29 mouse cellular contexts compared by ENCODE assay signal in genomic region chr13:52589043-52589442, GRCm38 (mm10). TPM values are rescaled to one million over a fixed set of nuclear protein-coding genes. Genes with fewer than 3 reads are reported as not detected.
A peak's percentile ranks its signal among the peaks of the same experiment; 100 is the strongest.
DNase-seq lines count a peak whose midpoint lies in the region; ATAC-seq and TF ChIP-seq lines count a peak whose summit lies in the region.
"Had no signal": no experiment of that assay in that cellular context is flagged by ENCODE, and none has a peak within 500 bp of the region (broad histone marks: within the 10 kb centered on the region; RNA-seq: fewer than 3 reads in every experiment).

No protein-coding gene starts in this region.

- H3K27me3 ChIP-seq in CH12.LX (replicated peaks), result no peaks in the 10 kb centered on the region
- H3K27me3 ChIP-seq in kidney, embryonic 14.5 days (ENCODE audit: control insufficient read depth, insufficient read depth, low read length), result no peaks in the 10 kb centered on the region
- H3K27me3 ChIP-seq: heart, embryonic 12.5 days; heart, embryonic 15.5 days had no signal

- peaks cover 15 to 29% of the 10 kb centered on the region in 2 experiments for H3K4me1 ChIP-seq in CH12.LX (ENCODE audit: control insufficient read depth in 1 of 2, insufficient read depth in 2 of 2)
- H3K4me1 ChIP-seq in kidney, embryonic 14.5 days (ENCODE audit: control insufficient read depth, insufficient read depth, low read length), result 0 out of 2 replicates have a peak, but pooled peaks cover 2% of the 10 kb centered on the region
- H3K4me1 ChIP-seq: embryonic facial prominence, embryonic 13.5 days; forebrain, embryonic 12.5 days; forebrain, embryonic 15.5 days; heart, embryonic 15.5 days had no signal

- DNase-seq in CH12.LX (ENCODE audit: extremely low read depth) (no peak), R1 (ENCODE audit: low read depth, low spot score) (peak; percentile 42)
- no peak for DNase-seq in kidney, postnatal 25 days
- DNase-seq in cerebellum, postnatal 10 days, result no peak
- DNase-seq in yolk sac, embryonic 10.5 days (ENCODE audit: low spot score), result no peak
- DNase-seq: adrenal gland, adult 8-10 months; adrenal gland, postnatal 25 days; cerebellum, adult 18-20 months; cerebellum, adult 9-10 months; cerebellum, postnatal 25 days; embryo, embryonic 11 days; gastrocnemius, postnatal 36 days; heart, adult 18-20 months; heart, postnatal 10 days; heart, postnatal 4 days had no signal

- H3K9ac ChIP-seq in CH12.LX (ENCODE audit: insufficient read depth, low read depth), result peak overlapping the region; percentile 71
- no peak overlapping the region for H3K9ac ChIP-seq in kidney, embryonic 14.5 days (ENCODE audit: low read depth, low read length)
- H3K9ac ChIP-seq: embryonic facial prominence, embryonic 13.5 days; forebrain, embryonic 12.5 days; forebrain, embryonic 15.5 days; heart, embryonic 12.5 days; heart, embryonic 15.5 days; hindbrain, embryonic 14.5 days had no signal

- H3K79me2 ChIP-seq in CH12.LX (replicated peaks; ENCODE audit: control insufficient read depth, extremely low read depth, insufficient read depth, poor library complexity, severe bottlenecking), result peaks cover 86% of the 10 kb centered on the region

- no peak for TF ChIP-seq POLR2A in CH12.LX (IDR thresholded peaks at IDR 0.05; ENCODE audit: low read depth, low read length)

- H3K9me3 ChIP-seq in CH12.LX (replicated peaks; ENCODE audit: low read length), result peaks cover 14% of the 10 kb centered on the region
- H3K9me3 ChIP-seq in kidney, embryonic 14.5 days (ENCODE audit: control insufficient read depth, low read length), result 0 out of 2 replicates have a peak, but pooled peaks cover 2% of the 10 kb centered on the region
- H3K9me3 ChIP-seq: embryonic facial prominence, embryonic 10.5 days; embryonic facial prominence, embryonic 13.5 days; forebrain, embryonic 12.5 days; forebrain, embryonic 15.5 days; heart, embryonic 15.5 days had no signal

- TF ChIP-seq CTCF in CH12.LX (conservative IDR thresholded peaks at IDR 0.05 in 1 of 2, IDR thresholded peaks at IDR 0.05 in 1 of 2; ENCODE audit: low read depth in 2 of 2, low read length in 2 of 2), result no peak

- no peak for TF ChIP-seq EP300 in CH12.LX (IDR thresholded peaks at IDR 0.05; ENCODE audit: low read length)

- H3K27ac ChIP-seq in CH12.LX (ENCODE audit: insufficient read depth, low read depth), result peak overlapping the region; percentile 60
- no peak overlapping the region for H3K27ac ChIP-seq in kidney, embryonic 14.5 days (ENCODE audit: low read depth, low read length)
- H3K27ac ChIP-seq: embryonic facial prominence, embryonic 10.5 days; embryonic facial prominence, embryonic 13.5 days; forebrain, embryonic 12.5 days; forebrain, embryonic 15.5 days; heart, embryonic 15.5 days; hindbrain, embryonic 14.5 days; hindbrain, postnatal 0 days had no signal

- dilution Hi-C loops in CH12.LX (cut with MboI; ENCODE audit: extremely low pct_ligation_motif_present, extremely low pct_unique_long_range_greater_than_20kb, low sequenced_read_pairs), result no loop called here

- WGBS in kidney, embryonic 14.5 days, result 76% methylated on average over 4 of the region's 4 CpGs

- no peak for TF ChIP-seq RAD21 in CH12.LX (IDR thresholded peaks at IDR 0.05; ENCODE audit: low read depth, low read length)

- in situ Hi-C loops in CH12.LX (cut with MboI; ENCODE audit: low pct_ligation_motif_present, low pct_unique_long_range_greater_than_20kb, low sequenced_read_pairs), result no loop called here

- H3K4me2 ChIP-seq in CH12.LX (ENCODE audit: insufficient read depth, low read depth, poor library complexity, severe bottlenecking), result peak overlapping the region; percentile 70
- no peak overlapping the region for H3K4me2 ChIP-seq in kidney, embryonic 14.5 days (replicated peaks; ENCODE audit: low read depth, low read length)
- H3K4me2 ChIP-seq: embryonic facial prominence, embryonic 13.5 days; forebrain, embryonic 12.5 days; forebrain, embryonic 15.5 days; heart, embryonic 12.5 days; heart, embryonic 15.5 days; hindbrain, embryonic 14.5 days had no signal

- peaks cover 8 to 10% of the 10 kb centered on the region in 2 experiments for H3K36me3 ChIP-seq in CH12.LX (replicated peaks in 1 of 2; ENCODE audit: control insufficient read depth in 1 of 2, insufficient read depth in 1 of 2, low read length in 1 of 2)
- H3K36me3 ChIP-seq in kidney, embryonic 14.5 days (ENCODE audit: control insufficient read depth, insufficient read depth, low read length), result no peaks in the 10 kb centered on the region
- H3K36me3 ChIP-seq: embryonic facial prominence, embryonic 10.5 days; embryonic facial prominence, embryonic 13.5 days; forebrain, embryonic 12.5 days; forebrain, embryonic 15.5 days; heart, embryonic 15.5 days had no signal

- peak; percentile 58 for ATAC-seq in granulocyte monocyte progenitor cell, adult 5-6 weeks (replicated peaks; ENCODE audit: poor library complexity, severe bottlenecking)
- peak; percentile 40; the same call in 1 of the 2 replicates for ATAC-seq in megakaryocyte progenitor cell, adult 5-6 weeks (replicated peaks; ENCODE audit: poor library complexity)
- ATAC-seq in kidney, embryonic 14.5 days (ENCODE audit: low FRiP score, low TSS enrichment), result no peak
- ATAC-seq: CD4-positive, CD25-positive, alpha-beta regulatory T cell, adult 4 months; forebrain, embryonic 15.5 days; hindbrain, postnatal 0 days; inflammation-experienced regulatory T-cells, adult 6 months had no signal

- peak overlapping the region in 2 of 3 experiments; percentile 20 to 25 for H3K4me3 ChIP-seq in CH12.LX (replicated peaks in 1 of 3; ENCODE audit: low read depth in 2 of 3, low read length in 2 of 3, poor library complexity in 1 of 3)
- no peak overlapping the region for H3K4me3 ChIP-seq in kidney, embryonic 14.5 days (ENCODE audit: low read length)
- H3K4me3 ChIP-seq: embryonic facial prominence, embryonic 10.5 days; embryonic facial prominence, embryonic 13.5 days; erythroblast, embryonic 14.5 days; forebrain, embryonic 12.5 days; forebrain, embryonic 15.5 days; heart, embryonic 12.5 days; heart, embryonic 15.5 days had no signal

TF ChIP-seq in CH12.LX, 34 proteins besides CTCF, POLR2A, EP300 and RAD21:
- TF ChIP-seq MEF2A (IDR thresholded peaks at IDR 0.05; ENCODE audit: borderline replicate concordance, low read depth, low read length), result 0 out of 2 replicates have a peak, but pooled peaks have one; percentile 18
- peak; percentile 69 for TF ChIP-seq IRF4 (IDR thresholded peaks at IDR 0.05; ENCODE audit: low read depth, low read length)
- TF ChIP-seq TCF12 (IDR thresholded peaks at IDR 0.05; ENCODE audit: low read depth, low read length), result peak; percentile 25; the same call in 1 of the 2 replicates
- no peak for TF ChIP-seq ELF1 (IDR thresholded peaks at IDR 0.05; ENCODE audit: low read depth, low read length)
- 0 out of 2 replicates have a peak, but pooled peaks have one; percentile 46 for TF ChIP-seq JUND (conservative IDR thresholded peaks at IDR 0.05; ENCODE audit: low read depth, low read length)

RNA-seq across cellular contexts. Expression of gene Syk, which starts 6.1 kb away (rescaled TPM):
- total RNA-seq in CH12.LX (2012; rRNA removed) (151 and 163 TPM in 2 replicates), CH12.LX (2014; rRNA removed) (108 and 117 TPM in 2 replicates)
- polyA plus RNA-seq in CH12.LX (2012; ENCODE audit: insufficient read length, low read depth), result 171 and 185 TPM in 2 replicates
- total RNA-seq in granulocyte monocyte progenitor cell, adult 5-6 weeks (2014; fragmentation: Nextera tagmentation), result 60.0 and 80.7 TPM in 2 replicates
- 64.1 and 70.9 TPM in 2 replicates for total RNA-seq in granulocyte monocyte progenitor cell, adult 5-6 weeks (2017)
- total RNA-seq in megakaryocyte progenitor cell, adult 5-6 weeks (2015), result 38.9 and 40.1 TPM in 2 replicates
- 67.4 and 70.2 TPM in 2 replicates for total RNA-seq in megakaryocyte progenitor cell, adult 5-6 weeks (2017)
- 5.9 and 10.0 TPM in 2 replicates for polyA plus RNA-seq in kidney, embryonic 14.5 days (2014; fragmentation: Nextera tagmentation; extraction: Ambion mirVana)

RNA-seq across cellular contexts. Expression of gene Diras2, which starts 58.0 kb away (rescaled TPM):
- total RNA-seq in CH12.LX (2012; rRNA removed), result 6.5 and 8.5 TPM in 2 replicates
- total RNA-seq in CH12.LX (2014; rRNA removed), result 2.8 and 3.0 TPM in 2 replicates
- polyA plus RNA-seq in CH12.LX (2012; ENCODE audit: insufficient read length, low read depth), result 3.6 and 3.9 TPM in 2 replicates
- 1.4 and 3.8 TPM in 2 replicates for total RNA-seq in granulocyte monocyte progenitor cell, adult 5-6 weeks (2014; fragmentation: Nextera tagmentation)
- 2.7 and 4.5 TPM in 2 replicates for total RNA-seq in granulocyte monocyte progenitor cell, adult 5-6 weeks (2017)
- 1.5 and 2.4 TPM in 2 replicates for total RNA-seq in megakaryocyte progenitor cell, adult 5-6 weeks (2015)
- total RNA-seq in megakaryocyte progenitor cell, adult 5-6 weeks (2017), result 1.00 and 1.8 TPM in 2 replicates
- 0.18 and 0.23 TPM in 2 replicates for polyA plus RNA-seq in kidney, embryonic 14.5 days (2014; fragmentation: Nextera tagmentation; extraction: Ambion mirVana)
- polyA plus RNA-seq: CD4-positive, CD25-positive, alpha-beta regulatory T cell, adult 4 months; erythroblast, embryonic 14.5 days; inflammation-experienced regulatory T-cells, adult 6 months had no signal
